Mouse (Mus musculus): ENCODE results near the gene Bst2.
"Not testable (repeated sequence)": the region's sequence is repeated elsewhere in the genome, so short reads cannot be mapped to it uniquely, and the experiment has no call there.

Gene Bst2

DNA sequence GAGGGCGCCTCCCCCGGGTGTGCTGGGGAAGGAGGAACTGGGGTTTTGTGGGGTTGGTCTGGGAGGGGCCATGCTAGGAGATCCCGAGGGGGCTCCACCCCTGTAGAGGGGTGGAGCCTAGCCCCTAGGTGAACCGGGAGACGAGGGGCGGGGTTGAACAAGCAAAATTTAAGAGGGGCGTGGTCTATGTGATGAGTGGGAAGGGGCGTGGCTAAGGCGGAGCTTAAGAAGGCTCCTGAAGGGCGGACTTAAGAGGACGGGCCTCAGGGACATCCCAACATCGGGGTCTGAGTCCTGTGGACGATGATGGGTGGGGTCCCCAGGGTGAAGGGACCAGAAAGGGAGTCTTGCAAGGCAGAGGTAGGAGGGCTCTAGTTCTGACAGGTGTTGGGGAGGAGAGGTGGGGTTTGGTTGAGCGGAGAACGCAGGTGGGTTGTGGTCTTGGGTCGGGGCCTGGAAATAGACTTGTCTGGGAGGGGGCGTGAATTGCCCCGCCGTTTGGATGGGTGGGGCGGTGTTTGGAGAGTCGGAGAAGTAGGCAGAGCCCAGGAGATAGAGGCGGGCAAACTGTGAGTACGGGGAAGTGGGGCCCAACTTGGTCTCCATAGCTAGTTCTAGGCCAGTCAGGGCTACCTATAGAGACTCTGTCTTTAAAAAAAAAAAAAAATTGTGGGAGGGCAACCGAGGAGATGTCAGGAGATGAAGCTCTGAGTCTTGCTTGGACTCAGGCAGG is 21.9 kb upstream of the Bst2 start:
- ATAC-seq (ENCODE audit: low TSS enrichment): no peak

DNA sequence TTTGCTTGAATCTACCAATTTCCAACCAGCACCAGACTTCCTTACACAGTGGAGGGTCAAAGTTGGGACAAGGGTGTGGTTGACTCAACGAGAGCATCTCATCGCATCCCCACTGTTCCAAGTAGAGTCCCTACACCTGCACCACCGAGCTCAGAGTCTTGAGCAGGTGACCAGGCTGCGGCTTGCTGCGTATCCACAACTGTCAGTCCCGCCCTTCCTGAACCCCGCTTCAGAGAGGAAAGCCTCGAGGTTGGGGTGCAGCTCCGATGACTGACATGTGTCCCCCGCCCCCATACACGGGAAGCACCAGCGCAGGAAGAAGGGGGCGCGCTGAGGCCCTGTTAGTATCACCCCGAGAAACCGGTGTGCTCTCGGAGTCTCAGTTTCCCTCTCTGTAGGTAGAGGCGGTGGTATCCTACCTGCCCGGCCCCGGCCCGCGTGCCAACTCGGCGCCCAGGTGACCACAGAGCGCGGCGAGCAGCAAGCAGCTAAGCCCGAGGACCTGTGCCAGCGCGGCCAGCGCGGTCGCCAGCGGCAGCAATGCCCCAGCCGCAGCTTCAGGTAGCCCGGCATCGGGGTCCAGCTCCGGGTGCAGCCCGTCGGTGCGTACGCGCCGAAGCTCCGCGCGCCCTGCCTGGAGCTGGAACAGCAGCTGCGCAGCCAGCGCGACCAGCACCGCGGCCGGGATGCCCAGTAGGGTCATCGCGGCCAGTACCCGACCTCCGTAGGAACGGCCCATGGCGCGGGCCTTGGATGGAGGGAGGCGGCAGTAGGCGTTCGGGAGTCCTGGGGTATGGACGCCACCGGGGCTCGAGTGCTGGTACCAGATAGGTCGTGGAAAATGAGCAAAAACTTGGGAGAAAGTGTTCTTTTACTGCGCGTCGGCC is 21.1 kb upstream of the Bst2 start, which contains the start of gene Tmem221:
Gene Tmem221, minus strand, starts transcription at position 801 of the 887 bp plus-strand sequence.
- no peak for ATAC-seq (ENCODE audit: low TSS enrichment)

DNA sequence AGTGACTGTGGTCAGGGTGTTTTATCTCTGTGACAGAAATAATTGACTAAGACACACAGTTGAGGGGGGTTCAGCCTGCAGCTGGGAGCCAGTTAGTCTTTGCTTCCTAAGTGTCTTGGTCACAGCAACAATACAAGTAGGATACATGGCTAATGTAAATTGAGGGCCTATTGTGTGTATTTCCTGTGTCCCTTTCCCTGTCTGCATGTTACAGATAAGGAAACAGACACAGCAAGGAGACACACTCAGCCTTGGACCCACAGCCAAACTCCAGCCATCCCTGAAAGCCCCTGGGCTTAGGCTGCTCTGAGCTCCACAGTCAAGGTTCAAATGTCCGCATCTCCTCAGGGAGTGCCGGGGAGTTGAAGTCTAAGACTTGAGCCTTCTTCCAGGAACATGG is 17.4 kb upstream of the Bst2 start:
- no peak for ATAC-seq (ENCODE audit: low TSS enrichment)

DNA sequence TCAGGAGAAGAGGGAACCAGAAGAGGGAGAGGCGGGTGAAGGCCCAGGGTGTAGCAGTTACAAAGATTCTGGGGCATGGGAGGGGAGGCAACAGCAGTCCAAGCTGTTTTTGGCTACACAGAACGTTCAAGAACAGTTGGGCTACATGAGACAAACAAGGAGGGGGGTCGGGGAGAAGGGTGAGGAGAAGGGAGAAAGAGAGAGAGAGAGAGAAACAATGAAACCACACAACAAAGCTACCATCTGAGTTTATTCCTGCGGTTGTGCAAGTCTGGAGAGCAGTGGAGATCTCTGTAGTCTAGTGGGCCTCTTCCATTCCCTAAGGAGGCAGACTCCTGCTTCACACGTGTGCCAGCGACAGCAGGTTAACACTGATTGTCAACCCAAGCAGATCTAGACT is 16.7 kb upstream of the Bst2 start:
- ATAC-seq (ENCODE audit: low TSS enrichment): no peak

DNA sequence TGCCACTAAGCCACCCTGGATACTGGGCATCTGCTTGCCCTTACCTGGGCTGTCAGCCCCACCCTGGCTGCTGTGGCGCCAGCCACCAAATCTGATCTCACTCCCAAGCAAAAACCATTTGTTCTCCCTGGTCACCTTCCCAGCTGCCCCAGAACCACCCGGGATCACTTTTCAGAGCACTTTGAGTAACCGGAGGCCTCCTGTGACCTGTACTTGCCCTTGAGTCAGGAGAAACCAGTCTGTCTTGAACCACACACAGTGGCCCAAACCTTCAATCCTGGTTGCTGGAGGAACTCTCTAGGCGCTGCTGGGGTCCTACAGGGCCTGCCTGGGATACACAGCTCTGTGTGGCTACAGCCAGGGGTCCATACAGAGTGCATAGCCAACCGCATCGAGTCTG is 15.5 kb upstream of the Bst2 start:
- ATAC-seq (ENCODE audit: low TSS enrichment): no peak

DNA sequence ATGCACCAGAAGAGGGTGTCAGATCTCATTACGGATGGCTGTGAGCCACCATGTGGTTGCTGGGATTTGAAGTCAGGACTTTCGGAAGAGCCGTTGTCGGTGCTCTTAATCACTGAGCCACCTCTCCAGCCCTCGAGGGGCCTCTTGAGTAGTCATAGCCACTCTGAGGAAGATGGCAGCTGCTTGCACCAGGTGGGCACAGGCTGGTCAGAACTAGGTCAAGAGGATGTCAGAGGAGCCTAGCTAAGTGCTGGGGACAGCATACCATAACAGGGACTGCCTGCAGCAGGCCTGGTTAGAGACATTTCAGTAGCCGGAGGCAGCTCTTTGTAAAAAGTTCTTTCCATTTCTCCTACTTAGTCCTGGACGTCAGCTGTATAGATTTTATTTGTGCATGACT is 13.5 kb upstream of the Bst2 start:
- no peak for ATAC-seq (ENCODE audit: low TSS enrichment)

DNA sequence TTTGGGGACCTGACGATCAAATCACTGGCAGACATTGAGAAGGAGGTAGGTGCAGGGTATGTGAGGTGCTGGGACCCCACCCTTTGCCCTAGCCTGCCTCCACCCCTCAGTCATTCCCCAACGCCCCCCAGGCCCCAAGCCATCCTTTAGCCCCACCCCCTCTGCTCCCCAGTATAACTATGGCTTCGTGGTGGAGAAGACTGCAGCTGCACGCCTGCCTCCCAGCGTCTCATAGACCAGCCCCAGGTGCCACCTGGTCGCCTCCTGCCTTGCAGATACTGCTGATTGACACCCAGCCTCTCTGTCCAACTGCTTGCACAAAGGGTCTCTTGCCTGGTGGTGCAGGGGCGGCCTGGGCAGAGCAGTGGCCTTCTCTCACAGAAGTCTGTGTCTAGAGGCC is 10.3 kb upstream of the Bst2 start:
- ATAC-seq (ENCODE audit: low TSS enrichment): no peak

DNA sequence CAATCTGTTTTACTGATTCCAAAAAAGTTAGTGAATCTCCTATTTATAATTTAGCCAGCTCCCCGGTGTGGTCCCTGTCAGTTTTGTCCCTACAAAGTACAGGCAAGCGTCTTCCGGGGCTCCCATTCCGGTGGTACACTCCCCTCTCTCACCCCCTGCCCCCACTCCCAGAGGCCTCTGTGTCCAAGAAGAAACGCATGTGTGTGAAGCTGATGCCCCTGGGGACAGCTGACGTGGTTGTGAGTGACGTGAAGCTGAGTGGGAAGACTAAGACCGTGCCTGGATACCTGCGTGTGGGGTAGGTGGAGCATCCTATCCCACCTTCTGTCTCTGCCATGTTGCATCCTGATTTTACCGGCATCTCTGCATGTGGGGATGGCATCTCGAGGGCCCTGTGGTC is 7.8 kb upstream of the Bst2 start:
- ATAC-seq (ENCODE audit: low TSS enrichment): no peak

DNA sequence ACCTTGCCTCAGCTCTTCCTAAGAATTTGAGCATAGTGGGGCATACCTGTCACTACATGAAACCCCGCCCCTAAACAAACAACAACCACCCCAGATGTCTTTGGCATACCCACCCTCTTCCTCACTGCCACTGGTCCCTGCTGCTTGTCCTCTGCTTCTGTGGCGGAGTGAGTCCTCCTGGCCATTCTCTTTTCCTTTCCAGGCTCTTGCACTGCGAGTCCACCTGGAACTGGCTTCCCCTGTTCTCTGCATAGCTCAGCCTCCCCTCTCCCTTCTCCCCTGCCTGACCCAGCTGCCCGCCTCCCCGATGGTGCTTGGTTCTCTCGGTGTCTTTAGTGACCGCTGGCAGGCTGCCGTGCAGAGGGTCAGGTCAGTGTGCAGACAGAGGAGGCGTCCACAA is 6.5 kb upstream of the Bst2 start:
- ATAC-seq (ENCODE audit: low TSS enrichment): no peak

DNA sequence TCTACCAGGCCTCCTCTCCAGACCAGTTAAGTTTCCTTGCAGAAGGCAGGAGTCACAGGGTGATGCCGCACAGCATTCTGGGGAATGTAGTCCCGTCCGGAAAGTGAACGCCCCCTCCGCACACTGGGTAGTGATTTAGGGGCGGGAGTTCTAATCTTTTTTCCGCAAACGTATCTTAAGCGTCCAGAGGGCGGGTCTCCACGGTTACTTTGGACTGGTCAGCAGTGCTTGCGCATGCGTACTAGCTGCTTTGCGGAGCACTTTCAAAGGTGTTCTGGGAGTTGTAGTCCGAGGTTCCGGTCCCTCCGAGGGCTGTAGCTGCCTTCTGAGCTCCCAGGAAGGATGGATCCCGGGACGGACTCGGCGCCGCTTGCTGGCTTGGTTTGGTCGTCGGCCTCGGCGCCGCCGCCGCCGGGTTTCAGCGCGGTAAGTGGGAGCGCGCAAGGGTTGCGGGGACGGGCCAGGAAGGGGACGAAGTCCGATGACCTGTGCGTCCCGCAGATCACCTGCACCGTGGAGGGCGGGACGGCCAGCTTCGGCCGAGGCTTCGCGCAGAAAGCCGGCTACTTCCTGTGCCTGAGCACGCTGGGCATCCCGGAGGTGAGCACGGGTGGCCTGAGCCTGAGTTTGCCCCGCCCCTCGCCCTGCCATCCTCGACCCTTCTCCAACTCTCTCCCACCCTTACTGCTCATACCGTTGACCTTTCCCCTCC is 5.5 kb upstream of the Bst2 start, which contains the start of gene Mvb12a:
Gene Mvb12a, plus strand, starts transcription at position 291 of the 712 bp plus-strand sequence.
- peak; percentile 95 for ATAC-seq (ENCODE audit: low TSS enrichment)

DNA sequence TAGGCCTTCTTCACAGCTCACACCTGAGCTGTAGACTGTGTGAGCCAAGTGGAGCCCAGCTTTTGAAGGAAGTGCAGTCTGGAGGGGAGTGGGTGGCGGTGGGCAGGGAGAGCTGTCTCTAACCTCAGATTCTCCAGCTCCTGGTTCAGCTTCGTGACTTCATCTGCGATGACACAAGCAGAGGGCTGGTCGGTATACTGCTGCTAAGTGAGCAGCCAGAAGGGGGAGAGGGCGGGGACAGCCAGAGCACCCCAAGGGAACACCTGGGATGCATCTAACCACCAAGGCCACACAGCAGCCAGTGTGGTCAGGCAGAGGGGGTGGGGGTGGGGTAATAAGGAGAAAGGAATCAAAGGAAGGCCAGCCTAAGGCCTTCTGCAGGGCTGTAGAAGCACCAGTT is 1.6 kb downstream of the Bst2 start:
- ATAC-seq (ENCODE audit: low TSS enrichment): peak; percentile 70

DNA sequence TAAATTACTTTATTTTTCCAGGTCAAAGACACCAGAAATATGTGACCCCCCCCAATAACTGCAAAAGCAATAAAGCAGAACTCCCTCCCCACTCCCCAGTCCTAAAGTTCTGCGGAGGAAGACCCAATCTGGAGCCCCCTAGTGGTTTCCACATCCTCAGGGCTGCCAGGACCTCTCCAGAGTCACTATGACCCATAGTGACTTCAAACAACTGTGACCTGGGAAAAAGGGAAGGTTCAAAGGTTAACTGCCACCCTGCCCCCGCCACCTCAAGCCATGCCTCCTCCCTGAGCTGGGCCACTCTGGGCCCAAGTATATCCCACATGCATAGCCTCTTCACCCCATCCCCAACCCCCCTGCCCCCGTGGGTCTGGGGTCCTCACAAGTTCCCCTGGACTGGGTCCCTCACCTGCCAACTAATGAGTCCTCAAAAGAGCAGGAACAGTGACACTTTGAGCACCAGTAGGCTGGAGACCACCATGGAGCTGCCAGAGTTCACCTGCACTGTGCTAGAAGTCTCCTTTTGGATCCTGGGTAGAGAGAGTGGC is 2.9 kb downstream of the Bst2 start:
- no peak for ATAC-seq (ENCODE audit: low TSS enrichment)

DNA sequence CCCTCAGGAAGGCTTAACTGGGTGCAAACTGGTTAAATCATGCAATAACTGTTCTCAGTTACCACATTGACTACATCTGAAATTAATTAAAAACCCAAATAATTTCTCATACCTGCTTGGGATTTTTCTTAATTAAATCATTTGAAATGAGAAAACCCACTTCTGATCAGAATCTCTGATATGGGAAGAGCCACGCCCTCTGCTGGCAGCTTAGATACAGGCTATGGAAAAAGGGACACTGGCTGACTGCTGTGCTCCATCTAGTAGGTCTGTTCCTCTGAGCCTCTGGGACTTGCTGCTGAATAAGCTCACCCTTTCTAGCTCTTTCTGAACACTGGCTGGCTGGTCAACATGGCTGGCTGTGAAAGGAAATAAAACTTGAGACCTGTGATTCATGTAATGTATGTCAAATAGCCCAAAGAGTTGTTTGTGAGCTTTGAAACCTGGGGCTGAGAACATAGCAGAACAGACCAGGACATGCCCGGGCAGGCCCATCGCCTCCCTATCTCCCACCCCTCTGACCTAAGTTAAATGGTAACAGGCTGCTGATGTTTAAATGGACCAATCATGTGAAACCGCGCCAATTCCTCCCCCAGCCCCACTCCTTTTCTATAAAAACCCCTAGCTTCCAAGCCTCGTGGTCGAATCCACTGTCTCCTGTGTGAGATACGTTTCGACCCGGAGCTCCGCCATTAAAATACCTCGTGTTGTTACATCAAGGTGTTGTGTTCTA is 6.4 kb downstream of the Bst2 start:
- not testable (repeated sequence) for ATAC-seq (ENCODE audit: low TSS enrichment)

DNA sequence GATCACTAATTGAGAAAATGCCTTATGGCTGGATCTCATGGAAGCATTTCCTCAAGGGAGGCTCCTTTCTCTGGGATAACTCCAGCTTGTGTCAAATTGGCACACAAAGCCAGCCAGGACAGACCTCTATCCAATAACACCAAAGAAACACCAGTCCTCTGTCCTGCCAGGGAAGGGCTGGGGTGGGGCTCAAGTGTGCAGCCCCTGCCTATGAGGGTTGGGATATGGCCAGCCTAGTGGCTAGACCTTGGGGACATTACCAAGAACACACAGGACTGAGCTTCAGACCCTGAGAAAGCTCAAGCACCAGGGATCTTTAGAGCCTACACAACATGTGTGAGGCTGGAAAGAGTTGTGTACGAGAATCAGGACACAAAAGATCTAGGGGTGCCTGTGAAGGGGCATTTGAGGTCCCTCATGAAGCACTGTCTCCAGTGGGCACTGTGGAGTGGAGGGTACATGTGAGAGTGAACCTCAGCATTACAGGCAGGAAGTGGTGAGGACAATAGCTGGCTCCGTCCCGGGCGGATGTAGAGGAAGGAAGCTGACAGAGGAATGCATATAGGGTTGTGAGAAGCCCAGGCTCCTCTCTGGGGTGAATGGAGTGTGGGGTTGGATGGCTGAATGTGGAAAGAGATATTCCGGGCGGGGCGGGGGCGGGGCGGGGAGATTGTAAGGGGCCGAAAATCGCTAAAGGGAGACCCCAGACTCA is 8.7 kb downstream of the Bst2 start:
- ATAC-seq (ENCODE audit: low TSS enrichment): no peak

DNA sequence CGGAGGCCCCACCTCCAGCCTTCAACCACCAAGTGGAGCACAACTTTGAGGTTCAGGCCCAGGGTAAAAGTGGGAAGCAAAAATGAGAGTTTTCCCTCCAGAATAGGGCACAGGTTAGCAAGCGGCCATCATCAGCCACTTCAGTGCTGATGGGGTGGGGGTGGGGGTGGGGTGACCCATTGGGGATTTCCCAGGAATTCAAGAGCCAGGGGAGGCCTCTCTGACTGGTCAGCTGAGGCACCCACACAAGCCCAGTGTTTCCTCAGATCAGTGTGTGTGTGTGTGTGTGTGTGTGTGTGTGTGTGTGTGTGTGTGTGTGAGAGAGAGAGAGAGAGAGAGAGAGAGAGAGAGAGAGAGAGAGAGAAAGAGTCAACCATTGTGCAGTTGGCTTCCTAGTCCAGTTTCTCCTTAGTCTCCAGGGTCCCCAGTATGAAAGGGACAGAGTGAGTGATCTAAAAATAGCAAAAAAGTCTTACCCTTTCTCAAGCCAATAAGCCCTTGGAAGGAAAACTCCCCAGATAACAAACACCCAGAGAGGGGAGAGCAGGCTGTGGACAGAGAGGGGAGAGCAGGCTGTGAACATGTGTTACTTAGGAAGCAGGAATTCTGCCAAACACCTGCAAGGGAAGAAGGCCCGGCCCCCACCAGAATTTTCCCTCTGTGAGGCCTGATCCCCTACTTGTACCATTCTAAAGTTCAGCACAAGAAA is 9.9 kb downstream of the Bst2 start:
- no peak for ATAC-seq (ENCODE audit: low TSS enrichment)

DNA sequence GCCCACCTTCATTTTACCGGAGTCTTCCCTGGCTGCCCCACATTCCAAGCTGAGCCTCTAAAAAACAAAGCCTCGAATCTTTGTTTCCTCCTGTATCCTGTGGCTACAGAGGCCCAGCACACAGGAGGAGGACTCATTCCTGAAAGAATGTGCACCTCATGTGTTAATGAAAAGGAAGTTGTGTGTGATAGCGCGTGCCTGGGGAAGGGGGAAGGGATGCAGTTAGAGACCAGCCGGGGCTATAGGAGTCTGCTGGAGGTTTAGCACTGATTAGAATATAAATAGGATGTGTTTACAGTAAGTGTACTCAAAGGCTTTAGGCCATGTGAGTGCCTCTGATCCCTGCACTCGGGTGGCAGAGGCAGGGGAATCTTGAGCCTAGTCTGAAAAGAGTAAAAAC is 11.0 kb downstream of the Bst2 start:
- no peak for ATAC-seq (ENCODE audit: low TSS enrichment)

DNA sequence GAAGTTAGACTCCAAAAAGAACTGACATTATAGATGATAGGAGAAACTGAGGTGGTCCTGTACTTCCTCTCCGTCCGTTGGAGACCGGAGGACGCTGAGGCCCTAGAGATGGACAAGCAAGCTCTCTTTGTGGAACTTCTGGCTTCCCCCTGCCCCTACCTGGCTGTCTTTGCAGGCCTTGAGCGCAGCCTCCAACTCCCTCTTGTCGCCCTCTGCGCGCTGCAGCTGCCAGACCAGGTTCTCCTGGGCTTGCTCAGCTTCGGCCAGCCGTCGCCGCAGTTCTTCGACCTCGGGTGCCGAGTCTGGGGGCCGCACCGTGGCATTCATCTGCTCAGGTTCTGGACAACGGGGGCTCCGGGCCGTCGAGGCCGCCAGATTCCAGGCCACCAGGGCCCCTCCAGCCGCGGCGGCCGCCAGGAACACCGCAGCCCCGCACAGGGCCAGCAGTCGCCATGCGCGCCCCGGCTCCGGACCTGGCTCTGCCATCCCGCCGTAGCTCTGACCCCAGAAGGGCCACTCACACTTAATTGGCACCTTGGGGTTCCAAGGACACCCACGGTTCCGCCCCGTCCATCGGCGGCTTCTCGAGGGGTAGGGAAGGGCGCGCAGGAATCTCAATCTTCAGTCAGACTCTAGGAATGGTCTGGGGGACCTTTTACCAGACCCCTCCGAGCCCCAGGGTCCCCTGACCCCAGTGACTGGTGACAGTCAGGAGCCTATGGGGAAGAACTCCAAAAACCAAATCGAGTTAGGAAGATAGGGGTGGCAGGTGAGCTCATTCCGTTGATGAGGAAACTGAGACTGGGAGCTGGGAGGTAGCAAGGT is 11.8 kb downstream of the Bst2 start, which contains the start of gene Ccdc194:
Gene Ccdc194, minus strand, starts transcription at position 486 of the 825 bp plus-strand sequence.
- ATAC-seq (ENCODE audit: low TSS enrichment): no peak

DNA sequence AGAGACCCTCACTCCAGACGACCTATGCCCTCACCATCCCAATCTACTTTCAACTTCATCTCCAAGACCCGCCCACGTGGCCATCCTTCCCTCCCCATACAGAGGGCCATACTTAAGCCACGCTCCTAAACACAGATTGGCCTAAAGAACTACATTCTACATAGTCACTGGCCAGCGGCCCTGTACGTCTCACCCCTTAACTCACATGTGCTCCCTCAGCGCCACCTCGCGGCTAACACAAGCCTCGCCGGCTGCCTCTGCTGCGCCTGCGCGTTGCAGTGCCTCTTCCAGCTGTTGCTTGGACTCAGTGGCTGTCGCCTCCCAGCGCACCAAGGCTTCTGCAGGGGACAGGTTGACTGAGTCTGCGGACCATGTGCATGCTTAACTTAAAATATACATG is 15.6 kb downstream of the Bst2 start:
- ATAC-seq (ENCODE audit: low TSS enrichment): peak; percentile 96

Data from frontal cortex, adult (tissue).